Mouse (Mus musculus) retina, embryonic 14.5 days (tissue): ENCODE measurements around the gene Aqp9.
"Not testable (repeated sequence)": the region's sequence is repeated elsewhere in the genome, so short reads cannot be mapped to it uniquely, and the experiment has no call there.

ENCODE experiments used
- DNase-seq: peaks from one replicate; pipeline ENCODE4 v3.0.0-alpha.2; 2015; ENCODE audit warnings: low spot score

Aqp9 gene

DNA sequence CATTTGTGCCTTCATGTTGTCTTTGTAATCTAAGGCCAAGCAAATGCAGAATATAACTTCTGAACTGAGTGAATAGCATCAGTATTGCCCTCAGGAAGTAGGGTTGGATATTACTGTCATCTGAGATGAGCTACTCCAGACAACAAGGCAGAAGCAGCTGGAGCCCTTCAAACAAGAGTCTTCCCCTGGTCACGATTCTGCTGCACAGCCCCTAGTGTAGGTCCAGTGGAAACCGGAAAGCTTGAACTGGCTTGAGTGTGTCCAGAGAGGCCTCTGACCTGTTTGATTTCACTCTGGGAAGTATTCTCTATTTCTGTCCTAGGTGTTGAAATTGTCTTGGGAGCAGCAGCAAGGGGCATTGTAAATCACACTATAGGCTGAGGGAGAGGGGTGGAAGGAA lies 29.5 kb downstream of the Aqp9 start:
- DNase-seq: no peak

DNA sequence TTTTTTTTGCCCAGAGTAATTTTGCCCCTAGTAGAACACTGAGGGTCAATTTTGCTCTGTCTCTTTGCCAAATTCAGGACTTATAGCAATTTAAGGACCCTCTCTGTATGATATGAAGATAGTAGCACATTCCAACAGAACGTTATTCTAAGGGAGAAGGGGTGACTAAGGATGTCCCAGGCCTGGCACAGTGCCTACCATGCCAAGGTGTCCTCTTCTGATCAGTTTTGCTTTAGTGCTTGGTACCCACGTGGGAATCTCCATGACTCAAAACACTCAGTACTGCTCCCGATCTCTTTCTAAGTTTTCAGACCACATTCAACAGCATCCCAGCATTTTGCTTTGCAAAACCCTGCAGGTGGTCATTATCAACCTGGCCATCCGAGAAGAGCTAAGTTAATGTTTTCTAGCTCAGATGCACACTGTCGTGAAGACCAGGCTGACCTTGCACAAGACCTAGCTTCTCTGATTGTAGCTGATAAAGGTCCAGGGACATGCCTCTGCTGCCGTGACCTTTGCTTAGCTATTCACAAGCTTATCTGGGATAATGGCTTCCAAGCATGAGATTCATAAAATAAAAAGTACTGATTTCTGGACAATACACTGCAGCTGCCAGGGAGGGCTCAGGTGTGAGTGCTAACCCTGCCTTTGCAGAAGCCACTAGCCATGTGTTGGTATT lies 31.1 kb downstream of the Aqp9 start:
- DNase-seq: no peak

DNA sequence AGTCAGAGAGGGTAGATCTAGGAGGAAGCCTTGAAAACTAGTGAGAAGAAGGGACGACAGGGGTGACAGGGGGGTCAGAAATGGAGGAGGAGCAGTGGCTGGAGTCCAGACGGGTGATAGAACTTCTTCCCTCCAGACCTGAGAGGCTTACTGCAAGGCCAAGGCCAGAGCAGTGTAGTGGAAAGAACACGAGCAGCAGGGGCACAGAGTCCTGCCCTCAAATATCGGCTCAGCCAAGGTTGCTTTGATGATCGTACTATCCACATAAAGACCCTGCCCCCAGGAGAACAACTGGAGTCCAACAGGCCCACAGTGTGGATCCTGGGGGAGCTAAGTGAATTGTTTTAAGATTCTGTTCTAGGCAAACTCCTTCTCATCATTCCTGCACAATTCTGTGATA lies 33.4 kb downstream of the Aqp9 start:
- DNase-seq: no peak

DNA sequence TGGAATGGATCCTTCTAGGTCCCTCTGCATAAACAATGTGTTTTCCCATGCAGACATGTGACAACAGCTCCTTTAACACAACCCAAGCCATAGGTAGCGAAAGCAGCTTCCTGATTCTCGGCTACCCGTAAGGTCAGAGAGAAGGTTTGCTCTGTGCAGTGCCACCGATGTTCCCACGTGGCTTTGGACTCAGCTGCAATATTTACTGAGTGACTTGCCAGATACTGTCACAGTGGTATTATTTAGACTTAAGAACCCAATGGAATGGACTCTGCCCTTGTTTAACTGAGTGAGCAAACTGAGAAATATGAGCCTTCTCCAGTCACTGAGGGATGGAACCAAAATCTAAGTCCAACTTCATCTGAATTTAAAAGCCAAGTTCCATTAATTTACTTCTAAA lies 35.3 kb downstream of the Aqp9 start:
- no peak for DNase-seq

DNA sequence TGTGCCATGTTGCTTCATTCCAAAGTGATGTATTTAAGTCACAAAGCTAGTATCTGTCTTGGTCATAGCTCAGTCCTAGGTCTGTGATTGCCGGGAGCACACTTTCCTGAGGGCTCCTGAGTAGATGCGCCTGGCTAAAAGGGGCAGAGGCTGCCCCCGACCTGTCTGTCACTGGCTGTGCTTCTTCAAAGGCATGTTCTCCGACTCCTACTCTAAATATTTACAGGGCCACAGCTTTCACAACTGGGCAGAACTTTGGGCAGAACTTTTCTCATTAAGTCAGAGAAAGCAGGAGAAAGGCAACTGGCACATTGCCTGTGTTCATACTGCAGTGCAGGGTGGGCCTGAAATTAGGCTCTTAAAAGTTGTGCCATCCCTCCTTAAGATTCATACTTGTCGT lies 36.7 kb downstream of the Aqp9 start:
- DNase-seq: no peak

DNA sequence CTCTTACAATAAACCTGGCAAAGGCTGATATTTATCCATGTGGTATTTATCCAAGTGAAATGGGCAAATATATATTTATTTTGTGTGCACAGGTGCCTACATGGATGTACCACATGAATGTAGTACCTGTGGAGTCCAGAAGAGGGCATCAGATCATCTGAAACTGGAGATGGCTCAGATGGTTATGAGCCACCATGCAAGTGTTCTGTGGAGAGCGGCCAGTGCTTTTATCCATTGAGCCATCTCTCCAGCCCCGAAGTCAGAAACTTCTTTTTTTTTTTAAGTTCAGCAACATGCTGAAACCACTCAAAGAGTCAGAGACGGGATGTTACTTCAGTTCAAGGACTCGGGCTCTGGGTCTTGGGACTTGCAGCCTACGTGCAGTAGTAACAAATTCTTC lies 39.6 kb downstream of the Aqp9 start:
- peak; percentile 76 for DNase-seq

- peak; percentile 68 for DNase-seq
These were observed 42.3 kb downstream of the Aqp9 start for GRCm38 (mm10) chr9:71126205-71126604.

DNA sequence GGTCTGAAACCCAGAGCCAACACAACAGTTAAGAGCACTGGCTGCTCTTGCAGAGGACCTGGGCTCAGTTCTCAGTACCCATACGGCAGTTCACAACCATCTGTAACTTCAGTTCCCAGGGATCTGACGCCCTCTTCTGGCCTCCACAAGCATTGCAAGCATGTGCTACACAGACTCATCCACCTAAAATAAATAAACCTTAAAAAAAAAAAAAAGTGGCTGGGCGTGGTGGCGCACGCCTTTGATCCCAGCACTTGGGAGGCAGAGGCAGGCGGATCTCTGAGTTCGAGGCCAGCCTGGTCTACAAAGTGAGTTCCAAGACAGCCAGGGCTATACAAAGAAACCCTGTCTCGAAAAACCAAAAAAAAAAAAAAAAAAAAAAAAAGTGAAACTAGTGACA lies 45.4 kb downstream of the Aqp9 start:
- not testable (repeated sequence) for DNase-seq

- DNase-seq: peak; percentile 9
These were observed 47.6 kb downstream of the Aqp9 start for GRCm38 (mm10) chr9:71120924-71121323.

DNA sequence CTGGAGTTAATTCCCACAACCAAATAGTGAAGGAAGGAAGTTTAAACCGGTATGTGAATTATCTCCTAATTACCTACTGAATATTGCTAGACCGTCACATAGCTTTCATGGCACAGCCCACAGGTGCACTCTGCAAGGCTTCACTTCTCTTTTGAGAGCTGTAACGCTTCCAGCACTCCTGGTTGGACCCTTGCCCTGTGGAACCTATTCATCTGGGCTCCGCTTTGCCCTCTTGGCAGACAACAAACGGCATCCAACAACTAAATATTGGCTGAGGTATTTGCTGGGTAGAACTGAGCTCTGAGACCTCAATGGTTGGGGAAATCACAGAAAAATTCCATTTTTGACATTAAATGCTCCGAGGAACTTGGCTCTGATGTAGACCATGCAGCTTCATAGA lies 55.3 kb downstream of the Aqp9 start:
- no peak for DNase-seq

- DNase-seq: no peak
These were observed 65.0 kb downstream of the Aqp9 start for GRCm38 (mm10) chr9:71103521-71103920.

GRCm38 (mm10) chr9:71094066-71094465 lies 74.4 kb downstream of the Aqp9 start:
- DNase-seq: no peak

DNA sequence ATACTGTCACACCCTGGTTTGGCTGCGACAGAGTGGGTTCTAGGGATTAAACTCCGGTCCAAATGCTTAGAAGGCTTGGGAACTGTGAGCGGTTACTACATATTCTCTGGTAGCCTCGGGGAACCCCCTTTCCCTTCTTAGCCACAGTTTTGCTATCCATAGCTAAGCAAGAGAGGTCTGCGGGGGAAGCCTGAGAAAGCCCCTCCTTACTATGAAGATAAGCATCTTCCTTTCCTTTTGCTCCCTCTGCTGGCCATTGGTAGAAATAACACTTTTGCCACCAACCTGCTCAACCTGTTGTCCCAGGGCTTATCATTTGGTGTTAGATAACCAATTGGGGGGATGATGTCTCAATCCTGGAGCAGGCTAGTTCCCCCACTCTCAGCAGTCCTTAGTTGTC lies 76.4 kb downstream of the Aqp9 start:
- DNase-seq: peak; percentile 86

DNA sequence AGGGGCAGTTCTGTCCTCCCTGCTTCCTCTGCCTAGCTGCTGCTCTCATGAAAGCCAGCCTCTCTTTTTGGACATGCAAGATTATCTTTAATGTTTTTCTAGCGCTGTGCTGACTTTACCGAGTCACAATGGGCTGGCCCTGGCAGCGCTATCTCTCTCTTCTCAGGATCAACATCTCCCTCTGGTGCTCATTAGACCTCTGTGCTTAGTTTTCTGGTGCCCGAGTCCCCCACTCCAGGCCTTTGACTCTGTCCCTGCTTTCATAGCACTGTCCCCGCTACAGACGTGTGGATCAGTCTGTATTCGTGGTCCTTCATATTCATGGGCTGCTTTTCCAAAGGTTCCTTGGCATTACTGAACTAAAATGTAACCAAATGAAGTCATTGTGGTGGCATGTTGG lies 89.3 kb downstream of the Aqp9 start:
- no peak for DNase-seq

DNA sequence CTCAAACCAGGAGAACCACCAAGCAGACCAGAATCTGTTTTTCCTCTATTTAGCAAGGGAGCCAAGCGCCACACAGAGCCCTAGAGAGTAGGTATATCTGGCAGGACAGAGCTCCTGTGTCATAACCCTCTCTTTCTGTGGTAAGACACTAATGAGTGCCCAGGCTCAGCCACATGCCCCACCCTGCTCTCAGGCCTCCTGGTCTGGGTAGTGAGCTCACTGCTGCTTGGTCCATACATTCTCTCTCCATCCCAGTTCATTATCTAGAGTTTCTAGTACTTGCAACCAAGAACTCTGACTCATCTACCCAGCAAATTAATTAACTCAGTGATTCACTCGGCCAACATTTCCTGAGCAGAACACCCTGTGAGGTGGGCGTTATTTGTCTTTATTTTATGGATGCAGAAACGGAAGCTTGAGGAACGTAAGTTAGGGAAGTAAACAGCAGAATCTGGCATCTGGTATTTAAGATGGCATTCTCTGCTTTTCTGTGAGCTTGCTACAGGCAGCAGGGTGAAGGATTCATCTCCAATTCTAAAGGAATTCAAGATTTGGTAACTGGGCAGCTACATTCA lies 91.1 kb downstream of the Aqp9 start:
- no peak for DNase-seq

- DNase-seq: no peak
These were observed 92.3 kb downstream of the Aqp9 start for GRCm38 (mm10) chr9:71076201-71076648.

DNA sequence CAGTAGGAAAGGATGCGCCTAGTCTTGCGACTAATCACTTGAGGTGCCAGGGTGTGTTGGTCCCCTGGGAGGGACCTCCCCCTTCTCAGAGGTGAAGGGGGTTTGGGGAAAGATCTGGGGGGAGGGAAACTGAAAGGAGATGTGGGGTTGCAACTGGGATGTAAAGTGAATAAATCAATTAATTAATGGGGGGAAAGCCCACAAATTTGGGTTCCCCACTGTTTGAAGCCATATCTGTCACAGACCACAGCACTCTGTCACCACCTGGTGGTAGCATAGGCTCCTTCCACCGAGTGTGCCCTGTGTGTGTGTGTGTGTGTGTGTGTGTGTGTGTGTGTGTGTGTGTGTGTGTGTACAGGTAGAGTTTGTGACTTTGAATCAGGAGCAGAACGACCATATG lies 94.7 kb downstream of the Aqp9 start:
- peak; percentile 63 for DNase-seq

GRCm38 (mm10) chr9:71073076-71073475 lies 95.4 kb downstream of the Aqp9 start:
- DNase-seq: no peak

- no peak for DNase-seq
These were observed 96.0 kb downstream of the Aqp9 start for GRCm38 (mm10) chr9:71072502-71072901.

DNA sequence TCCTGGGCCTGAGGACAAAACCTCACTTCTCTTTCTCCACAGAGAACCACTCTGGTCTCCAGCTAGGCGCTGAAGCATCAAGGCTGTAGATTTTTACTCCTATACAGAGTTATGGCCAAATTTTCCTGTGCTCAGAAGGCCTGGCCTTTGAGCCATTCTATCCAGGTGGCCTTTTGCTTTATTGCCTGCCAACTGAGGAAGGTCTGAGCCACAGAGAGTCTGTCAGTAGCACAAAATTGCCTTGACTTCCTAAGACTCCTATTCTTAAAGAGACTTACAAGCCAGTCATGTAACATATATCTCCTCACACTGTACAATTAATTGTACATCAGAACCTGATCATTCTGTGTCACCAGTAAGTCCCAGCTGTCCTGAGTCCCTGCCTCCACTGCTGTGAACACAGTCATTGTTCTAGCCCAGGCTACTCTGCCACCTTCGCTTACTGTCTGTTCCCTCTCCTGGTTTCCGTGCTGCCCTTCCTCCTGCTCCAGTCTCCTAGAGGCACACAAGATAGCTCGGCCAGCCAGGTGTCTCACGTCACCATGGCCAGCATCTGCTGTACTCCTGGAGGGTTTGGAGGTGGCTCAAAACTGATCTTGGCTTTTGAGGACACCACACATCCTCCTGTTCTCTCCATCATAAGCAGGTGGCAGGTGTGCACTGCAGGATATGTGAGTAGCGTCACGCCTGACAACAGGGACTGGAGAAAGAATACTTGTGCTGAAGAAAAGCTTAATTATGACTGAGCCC lies 96.7 kb downstream of the Aqp9 start:
- no peak for DNase-seq

DNA sequence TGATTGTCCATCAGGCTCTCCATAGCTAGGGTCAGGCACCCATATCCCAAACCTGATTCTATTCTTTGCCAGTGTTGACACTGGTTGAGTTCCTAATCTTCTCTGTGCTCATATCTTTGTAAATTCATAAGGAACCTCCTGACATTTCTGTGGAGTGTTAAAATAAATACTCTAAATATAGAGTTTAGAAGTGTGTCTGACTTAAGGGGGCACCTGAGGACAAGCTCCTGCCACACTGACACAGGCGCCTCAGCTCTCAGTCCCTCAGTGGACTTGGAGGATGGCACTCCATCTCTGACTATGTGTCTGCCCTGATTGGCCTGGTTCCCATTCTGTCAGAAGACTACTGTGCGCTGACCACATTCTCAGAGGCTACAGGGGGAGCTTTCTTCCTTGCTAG lies 97.9 kb downstream of the Aqp9 start:
- DNase-seq: no peak

DNA sequence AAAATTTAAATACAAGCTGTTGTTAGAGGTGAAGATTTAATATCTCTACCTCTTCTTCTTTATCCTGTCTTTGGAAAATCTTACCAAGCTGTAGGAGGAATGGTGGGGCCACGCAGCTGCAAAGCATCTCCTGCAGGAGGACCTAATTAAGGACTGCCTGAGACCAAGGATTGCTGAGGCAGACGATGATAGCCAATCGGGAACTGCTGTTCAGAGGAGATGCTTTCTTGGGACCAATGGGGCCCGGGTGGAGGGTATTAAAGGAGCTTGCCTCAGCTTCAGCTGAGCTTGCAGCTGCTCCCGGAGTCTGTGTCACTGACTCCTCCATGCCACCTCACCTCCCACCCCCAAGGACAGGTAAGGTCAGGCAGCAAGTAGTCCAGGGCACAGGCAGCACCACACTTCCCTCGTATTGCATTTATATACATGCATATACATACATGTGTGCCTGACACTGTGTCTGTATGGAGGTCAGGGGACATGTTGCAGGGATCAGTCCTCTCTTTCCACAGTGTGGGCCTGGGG lies 99.6 kb downstream of the Aqp9 start:
- no peak for DNase-seq

GRCm38 (mm10) chr9:71067156-71067555 lies 101.3 kb downstream of the Aqp9 start:
- DNase-seq: no peak
